Mouse (Mus musculus) brown adipose tissue, adult 24 weeks (tissue): ENCODE measurements around the gene Strap. TPM values are rescaled to one million over a fixed set of nuclear protein-coding genes. Genes with fewer than 3 reads are reported as not detected.

Experiments
- H3K27ac ChIP-seq: fragments of 200-500 bp; replicated peaks from 2 replicates; pipeline ENCODE4 v1.5.1; 2012; ENCODE audit warnings: low read depth, mild to moderate bottlenecking, low read length
- H3K4me1 ChIP-seq: fragments of 200-500 bp; 2 replicates; pipeline ENCODE4 v1.6.1; 2012; ENCODE audit warnings: low read length, mixed read lengths; ENCODE audit not compliant: control insufficient read depth, insufficient read depth, insufficient read length
- H3K4me3 ChIP-seq: fragments of 200-500 bp; 2 replicates; pipeline ENCODE4 v1.5.1; 2012; ENCODE audit warnings: low read depth, mild to moderate bottlenecking, low read length, moderate library complexity; ENCODE audit not compliant: insufficient read depth
- polyA plus RNA-seq: library from polyadenylated mRNA; stranded (reverse); fragments of >200 nt; gene quantifications from 2 replicates; pipeline ENCODE4 v1.2.4, GENCODE M21; 2012; ENCODE audit not compliant: missing spikeins, insufficient read depth, insufficient read length

Gene Strap
- 62.9 and 69.9 TPM in 2 replicates for polyA plus RNA-seq

DNA sequence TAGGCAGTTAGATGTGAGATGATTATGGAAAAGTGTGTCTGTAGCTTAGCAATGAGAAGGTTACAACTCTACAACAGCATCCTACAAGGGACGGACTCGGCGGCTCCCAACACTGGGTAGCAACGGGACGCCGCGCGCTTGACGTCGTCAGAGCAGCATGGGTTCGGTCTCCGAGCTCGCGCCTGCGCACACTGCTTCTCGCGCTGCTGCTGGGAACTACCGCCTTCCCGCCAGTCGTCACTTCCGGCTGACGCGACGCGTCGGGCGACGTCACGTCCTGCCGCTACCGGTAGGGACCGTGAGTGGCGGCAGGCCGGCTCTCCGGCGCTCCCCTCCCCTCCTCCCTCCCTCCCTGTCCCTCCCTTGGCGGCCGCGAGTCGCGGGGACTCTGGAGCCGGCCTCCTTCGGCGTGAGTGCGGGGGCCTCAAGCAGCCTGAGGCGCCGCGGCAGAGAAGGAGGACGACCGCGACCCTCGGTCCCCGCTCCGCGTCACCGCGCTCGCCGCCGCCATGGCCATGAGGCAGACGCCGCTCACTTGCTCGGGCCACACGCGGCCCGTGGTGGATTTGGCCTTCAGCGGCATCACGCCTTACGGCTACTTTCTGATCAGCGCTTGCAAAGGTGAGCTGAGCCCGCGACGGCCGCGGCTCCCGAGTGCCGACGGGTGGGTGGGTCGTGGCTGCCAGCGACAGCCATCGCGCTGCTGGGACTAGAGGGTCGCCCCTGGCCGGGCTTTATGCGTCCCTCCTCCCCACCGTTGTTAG lies at the start of gene Strap:
TSS of gene Strap (plus strand) at position 233 of the 764 bp plus-strand sequence.
- H3K4me3 ChIP-seq = peak within 1 kb of the TSS; percentile 77
- H3K27ac ChIP-seq = peak within 1 kb of the TSS; percentile 42
- H3K4me1 ChIP-seq = peaks cover 8% of the 10 kb centered on the region; the same call in 1 of the 2 replicates

DNA sequence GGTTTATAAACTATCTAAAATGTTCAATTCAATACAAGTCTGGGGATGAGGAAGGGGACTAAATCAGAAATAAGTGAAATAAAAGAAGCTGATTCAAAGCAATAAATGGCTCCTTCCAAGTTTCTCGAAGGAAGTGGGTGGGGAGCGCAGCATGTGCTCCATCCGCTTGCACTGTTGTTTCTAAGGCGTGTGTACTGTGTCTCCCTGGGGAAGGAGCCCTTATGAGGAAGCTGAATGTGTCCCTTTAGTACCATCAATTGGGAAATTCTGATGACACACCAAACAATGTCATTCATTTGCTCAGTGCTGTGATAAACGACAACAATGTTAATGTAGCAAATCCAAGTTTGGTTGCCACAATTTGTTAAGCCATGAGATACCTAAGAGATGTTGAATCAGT lies 47.2 kb upstream of the Strap start:
- H3K4me3 ChIP-seq = no peak overlapping the region
- H3K27ac ChIP-seq = no peak overlapping the region
- no peaks in the 10 kb centered on the region; the same call in 1 of the 2 replicates for H3K4me1 ChIP-seq

DNA sequence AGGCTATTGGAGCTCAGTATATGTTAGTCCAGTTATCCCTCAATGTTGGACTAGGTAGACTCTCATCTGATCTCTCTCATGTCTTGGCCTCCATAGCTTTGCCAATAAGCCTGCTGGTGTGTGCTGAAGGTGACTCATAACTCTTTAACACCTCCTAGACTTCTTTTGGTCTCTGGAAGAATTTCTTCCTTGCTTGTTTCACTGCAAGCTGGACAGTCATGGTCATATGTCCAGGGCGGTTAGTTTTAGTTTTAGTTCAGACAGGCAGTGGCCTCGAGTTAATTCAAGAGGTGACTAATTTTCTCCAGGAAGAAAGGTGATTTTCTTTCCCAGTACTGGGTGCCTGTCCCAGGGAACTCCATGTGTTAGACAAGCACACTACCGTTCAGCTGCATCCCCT lies 46.8 kb upstream of the Strap start:
- Histone ChIP-seq H3K27ac (no peak overlapping the region), H3K4me1 (no peaks in the 10 kb centered on the region; the same call in 1 of the 2 replicates), H3K4me3 (no peak overlapping the region)

DNA sequence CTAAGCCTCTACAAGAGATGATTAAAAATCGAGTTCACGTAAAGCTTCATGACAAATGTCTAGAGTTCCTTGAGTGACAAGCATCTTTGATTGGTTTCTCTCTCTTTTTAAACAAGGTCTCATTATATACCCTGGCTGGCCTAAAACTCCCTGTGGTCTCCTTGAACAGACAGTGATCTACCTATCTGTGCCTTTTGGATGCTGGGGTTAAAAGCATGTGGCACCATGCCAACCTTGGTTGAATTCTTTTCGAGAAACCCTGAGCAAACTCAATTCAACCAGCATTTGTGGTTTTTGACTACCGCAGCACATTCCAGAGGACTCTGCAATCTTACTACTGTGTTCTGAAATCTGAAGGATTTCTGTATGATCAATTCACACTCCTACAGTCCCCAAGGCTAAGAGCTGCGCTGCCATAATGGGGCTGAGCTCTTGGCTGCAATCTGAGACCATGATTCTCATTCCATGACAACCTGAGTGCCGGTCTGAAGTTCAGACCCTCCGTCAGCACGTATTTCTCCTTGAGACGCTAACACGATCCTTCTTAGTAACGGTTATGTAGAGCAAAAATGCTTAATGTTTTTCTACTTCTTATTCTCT lies 46.3 kb upstream of the Strap start:
- no peaks in the 10 kb centered on the region; the same call in 1 of the 2 replicates for H3K4me1 ChIP-seq
- H3K4me3 ChIP-seq = no peak overlapping the region
- no peak overlapping the region for H3K27ac ChIP-seq

DNA sequence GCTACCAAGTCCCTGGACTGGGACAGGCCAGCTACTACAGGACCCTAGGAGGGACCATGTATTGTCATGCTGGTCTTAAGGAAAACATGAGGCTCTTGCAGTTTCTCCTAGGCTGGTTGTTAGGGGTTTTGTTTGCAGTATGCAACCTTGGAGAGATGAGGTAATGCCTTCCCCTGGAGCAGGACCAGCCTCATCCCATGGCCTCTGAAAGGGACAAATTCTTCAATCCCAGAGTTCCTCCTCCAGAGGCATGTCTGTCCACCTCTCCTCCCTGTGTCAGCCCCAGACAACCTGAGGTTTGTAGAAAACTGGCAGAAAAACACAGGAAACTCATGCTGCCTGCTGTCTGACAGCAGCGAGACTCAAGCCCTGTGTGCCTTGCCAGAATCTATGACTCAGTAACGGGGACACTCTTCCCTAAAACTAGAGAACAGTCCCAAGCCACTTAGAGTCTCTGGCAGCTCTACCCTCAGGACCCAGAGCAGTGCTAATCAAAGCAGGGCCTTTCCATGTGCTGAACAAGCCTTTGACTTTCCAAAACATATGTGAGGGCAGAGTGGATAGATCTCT lies 44.2 kb upstream of the Strap start:
- H3K27ac ChIP-seq = no peak overlapping the region
- H3K4me3 ChIP-seq = no peak overlapping the region

DNA sequence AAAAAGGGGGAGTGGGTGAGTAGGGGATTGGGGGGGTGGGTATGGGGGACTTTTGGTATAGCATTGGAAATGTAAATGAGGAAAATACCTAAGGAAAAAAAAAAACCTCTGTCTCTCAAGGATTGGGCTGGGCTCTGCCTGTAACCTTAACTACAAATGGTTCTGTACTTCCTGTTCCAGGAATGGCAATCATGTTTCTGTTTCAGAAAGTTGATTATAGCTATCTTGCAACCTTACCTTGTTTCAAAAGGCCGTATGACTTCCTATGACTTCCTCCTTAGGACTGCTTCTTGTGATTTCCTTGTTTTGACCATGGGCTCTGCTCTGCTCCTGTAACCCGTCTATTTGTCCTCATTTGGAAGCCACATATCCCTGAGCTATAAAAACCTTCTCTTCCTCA lies 40.6 kb upstream of the Strap start:
- H3K4me3 ChIP-seq = no peak overlapping the region
- no peak overlapping the region for H3K27ac ChIP-seq
- no peaks in the 10 kb centered on the region; the same call in 1 of the 2 replicates for H3K4me1 ChIP-seq

More for the DNA sequence above, 44.2 kb upstream of the Strap start:
- no peaks in the 10 kb centered on the region; the same call in 1 of the 2 replicates for H3K4me1 ChIP-seq

DNA sequence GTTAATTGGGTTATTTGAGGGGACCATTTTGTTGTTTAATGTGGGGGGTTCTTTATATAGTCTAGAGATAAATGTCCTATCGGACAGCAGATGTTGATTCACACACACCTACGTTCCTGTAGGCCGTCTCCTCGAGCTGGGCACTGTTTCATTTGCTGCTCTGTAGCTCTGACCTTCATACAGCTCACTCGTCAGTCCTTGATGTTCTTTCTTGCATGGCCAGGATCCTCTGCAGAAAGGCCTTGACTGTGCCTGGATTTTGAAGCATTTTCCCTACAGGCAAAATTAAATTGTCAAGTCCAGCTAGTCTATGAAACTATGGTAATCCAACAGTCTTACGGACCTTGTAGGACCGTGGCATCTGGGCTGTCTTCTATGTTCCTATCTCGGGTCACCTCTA lies 39.8 kb upstream of the Strap start:
- H3K27ac ChIP-seq = no peak overlapping the region
- no peaks in the 10 kb centered on the region; the same call in 1 of the 2 replicates for H3K4me1 ChIP-seq
- no peak overlapping the region for H3K4me3 ChIP-seq

DNA sequence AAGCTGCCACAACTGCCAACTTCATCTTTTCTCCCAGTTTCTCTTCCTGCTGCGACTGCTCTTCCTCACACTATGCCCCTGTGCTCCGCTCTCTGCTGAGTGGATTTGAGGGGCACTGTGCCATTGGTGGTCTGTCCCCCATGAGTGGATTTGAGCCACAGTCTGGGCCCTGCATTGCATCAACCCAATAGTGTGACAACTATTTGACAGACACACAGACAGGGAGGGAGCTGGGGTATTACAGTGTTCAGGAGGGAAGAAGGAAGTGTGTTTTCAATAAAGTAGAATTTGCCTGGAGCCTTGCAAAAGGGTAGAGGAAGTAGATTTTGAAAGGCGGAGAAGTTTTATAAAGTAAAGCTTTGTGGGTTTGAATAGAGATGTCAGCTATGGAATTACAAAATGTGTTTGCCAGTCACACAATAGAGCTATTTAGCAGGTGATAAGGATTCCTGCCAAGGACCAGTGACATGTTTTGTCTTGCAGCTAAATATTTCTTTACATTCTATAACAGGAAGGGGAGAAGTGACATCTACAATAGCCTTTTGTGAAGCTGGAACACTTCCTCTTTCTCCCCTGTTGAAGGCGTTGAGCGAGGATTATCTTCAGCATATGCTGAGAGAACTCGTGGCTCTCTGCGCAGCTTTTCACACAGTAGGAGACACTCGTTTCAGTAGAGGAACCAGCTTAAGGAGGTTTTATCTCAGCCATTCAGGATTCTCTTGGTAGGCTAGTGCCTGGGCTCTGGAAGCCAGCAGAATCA lies 38.3 kb upstream of the Strap start:
- Histone ChIP-seq H3K4me3 (no peak overlapping the region), H3K27ac (peak overlapping the region; percentile 72), H3K4me1 (no peaks in the 10 kb centered on the region; the same call in 1 of the 2 replicates)

DNA sequence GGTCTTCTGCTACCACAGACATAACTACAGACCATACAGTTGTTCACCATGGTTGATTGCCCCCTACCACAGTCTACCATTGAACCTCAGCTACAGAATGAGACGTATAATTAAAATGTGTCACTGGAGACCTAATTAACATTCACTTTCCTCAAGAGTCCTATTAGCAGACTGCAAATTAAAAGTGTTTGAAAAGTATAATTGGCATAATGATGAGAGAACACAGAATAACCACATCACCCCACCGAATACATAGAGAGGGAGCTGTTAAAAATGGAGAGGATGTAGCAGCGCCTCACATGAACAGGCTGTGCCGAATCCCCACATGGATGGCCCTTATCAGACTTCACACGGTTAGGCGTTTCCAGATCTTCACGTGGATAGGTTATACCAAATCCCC lies 35.4 kb upstream of the Strap start:
- no peak overlapping the region for H3K4me3 ChIP-seq
- peaks cover 7% of the 10 kb centered on the region for H3K4me1 ChIP-seq
- no peak overlapping the region for H3K27ac ChIP-seq

DNA sequence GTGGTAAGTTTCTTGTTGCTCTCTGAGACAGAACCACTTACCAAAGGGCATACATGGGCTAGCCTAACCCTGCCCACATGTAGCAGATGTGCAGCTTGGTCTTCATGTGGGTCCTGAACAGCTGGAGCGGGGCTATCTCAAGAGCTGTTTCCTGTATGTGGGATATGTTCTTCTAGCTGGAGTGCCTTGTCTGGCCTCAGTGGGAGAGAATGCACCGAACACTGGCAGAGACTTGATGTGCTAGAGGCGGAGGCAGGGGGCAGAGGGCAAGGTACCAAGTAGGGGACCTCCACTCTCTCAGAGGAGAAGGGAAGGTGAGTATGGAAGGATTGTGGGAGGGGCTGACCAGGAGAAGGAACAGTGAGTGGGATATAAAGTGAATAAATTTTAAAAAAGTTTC lies 32.7 kb upstream of the Strap start:
- Histone ChIP-seq H3K4me1 (peaks cover 11% of the 10 kb centered on the region), H3K27ac (no peak overlapping the region), H3K4me3 (no peak overlapping the region)

DNA sequence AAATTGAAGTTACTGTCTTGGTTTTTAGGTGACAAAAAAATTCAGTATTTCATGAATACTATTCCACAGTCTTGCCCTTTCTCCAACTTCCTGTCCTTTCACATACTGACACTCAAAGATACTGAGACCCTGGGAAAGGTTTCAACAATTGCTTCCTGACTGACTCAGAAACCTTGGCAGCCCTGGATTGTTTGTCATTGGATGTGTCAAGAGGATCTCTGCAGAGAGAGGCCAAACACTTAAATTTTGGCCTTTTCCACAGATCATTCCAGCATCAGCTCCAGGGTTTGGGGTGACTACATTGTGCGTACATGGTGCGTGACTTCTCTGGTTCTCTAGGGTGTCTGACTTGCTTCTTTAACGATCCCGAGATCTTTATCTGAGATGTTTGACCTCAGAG lies 32.0 kb upstream of the Strap start:
- Histone ChIP-seq H3K27ac (peak overlapping the region; percentile 48), H3K4me1 (peaks cover 11% of the 10 kb centered on the region), H3K4me3 (no peak overlapping the region)

DNA sequence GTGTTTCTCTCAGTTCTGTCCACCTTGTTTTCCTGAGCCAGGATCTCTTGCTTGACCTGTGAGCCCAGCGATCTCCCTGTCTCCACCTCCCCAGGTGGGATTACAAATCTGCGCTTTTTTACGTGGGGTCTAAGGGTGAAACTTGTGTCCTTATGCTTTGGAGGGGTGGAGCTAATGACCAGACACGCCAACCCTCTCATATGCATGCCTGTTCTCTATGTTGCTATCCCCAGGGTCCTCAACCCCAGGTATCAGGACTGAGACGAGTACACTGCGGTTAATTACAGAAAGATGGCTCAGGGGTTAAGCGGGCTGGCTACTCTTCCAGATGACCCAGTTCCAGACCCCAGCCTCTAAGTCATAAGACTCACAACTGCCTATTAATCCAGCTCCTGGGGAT lies 31.4 kb upstream of the Strap start:
- Histone ChIP-seq H3K27ac (peak overlapping the region; percentile 48), H3K4me1 (peaks cover 11% of the 10 kb centered on the region), H3K4me3 (no peak overlapping the region)

DNA sequence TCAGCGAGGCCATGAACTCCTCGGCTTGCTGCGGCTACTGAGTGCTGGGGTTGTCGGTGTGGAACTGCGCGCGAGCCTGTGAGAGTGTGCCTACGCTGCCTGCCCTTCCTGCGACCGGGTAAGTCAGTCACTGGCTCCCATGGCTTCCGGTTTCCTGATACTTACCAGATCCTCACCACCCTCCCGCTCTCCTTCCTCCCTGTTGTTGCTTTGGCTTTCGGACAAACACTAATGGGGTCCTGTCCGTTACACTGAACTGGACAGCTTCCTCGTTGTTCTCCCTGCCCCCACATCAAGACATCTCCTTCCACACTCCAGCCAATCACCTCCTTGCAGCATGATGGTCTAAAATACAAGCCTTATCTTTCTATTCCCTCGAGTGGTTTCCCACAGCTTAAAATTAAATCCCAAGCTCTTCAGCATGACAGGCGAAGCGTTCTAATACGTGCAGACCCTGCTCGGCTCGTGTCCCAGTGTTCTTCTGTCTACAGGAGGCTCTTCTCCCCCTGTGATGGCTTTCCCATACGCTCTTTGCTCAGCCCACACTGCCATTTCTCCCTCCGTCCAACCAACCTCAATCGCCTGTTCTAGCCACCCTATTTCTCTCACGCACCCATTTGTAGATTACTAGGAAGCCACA lies 30.5 kb upstream of the Strap start:
- H3K27ac ChIP-seq = peak overlapping the region; percentile 55

DNA sequence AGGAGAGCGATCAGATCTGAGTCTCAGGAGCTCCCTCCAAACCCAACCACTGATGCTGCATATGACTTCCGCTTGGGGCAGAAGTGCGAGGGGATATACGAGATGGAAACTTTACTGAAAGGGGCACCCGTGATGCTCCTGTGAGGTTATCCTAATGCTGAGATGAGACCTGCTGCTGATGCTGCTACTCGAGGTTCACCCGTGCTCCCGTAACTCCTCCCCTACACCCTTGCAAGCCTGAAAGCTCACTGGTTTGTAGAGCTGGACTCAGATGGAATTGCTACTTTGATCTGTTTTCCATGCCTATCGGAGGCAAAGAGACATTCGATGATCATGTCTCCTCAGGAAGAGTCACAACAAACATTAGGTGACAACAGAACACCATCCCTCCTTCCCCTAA lies 28.7 kb upstream of the Strap start:
- Histone ChIP-seq H3K27ac (no peak overlapping the region), H3K4me1 (peaks cover 11% of the 10 kb centered on the region)

More for the DNA sequence above, 30.5 kb upstream of the Strap start:
- H3K4me3 ChIP-seq = peak overlapping the region; percentile 2; the same call in 1 of the 2 replicates
- peaks cover 11% of the 10 kb centered on the region for H3K4me1 ChIP-seq

More for the DNA sequence above, 28.7 kb upstream of the Strap start:
- H3K4me3 ChIP-seq = no peak overlapping the region
